Mouse (Mus musculus): Measurements from ENCODE around the gene A130010J15Rik. TPM values are rescaled to one million over a fixed set of nuclear protein-coding genes. Genes with fewer than 3 reads are reported as not detected.

Gene A130010J15Rik
- polyA plus RNA-seq, 1 experiment from 2014 or later: 16.5 TPM

DNA sequence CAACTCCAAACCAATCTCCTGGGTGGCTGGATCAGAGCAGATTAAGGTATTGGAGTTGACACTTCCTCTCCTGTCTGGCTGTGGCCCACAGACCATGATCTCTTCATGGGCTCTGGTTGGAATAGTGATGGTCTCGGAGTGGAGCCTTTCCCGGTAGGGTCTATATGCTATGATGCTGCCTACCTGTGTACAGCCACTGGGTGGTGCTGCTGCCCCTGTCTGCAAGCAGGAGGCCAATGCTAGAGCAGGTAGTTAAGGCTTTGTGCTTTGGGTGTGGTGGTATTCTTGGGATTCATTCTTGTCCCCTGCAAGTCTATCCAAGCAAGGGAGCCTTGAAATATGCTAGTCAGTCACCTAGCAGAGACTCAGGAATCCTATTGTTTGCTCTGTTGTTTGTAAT, 40.3 kb downstream of the A130010J15Rik start:
- no peak overlapping the region for H3K4me3 ChIP-seq
- H3K27ac ChIP-seq: no peak overlapping the region
- no peaks in the 10 kb centered on the region for H3K36me3 ChIP-seq
- H3K4me1 ChIP-seq: no peaks in the 10 kb centered on the region
- no peak overlapping the region for H3K4me2 ChIP-seq
- no peak overlapping the region for H3K9ac ChIP-seq
- WGBS: 32% methylated on average over 2 of the region's 2 CpGs
- H3K27me3 ChIP-seq: no peaks in the 10 kb centered on the region
- peak; percentile 36; the same call in 1 of the 2 replicates for ATAC-seq (ENCODE audit: insufficient number of reproducible peaks, low FRiP score, low TSS enrichment, low read depth)
- no peaks in the 10 kb centered on the region for H3K9me3 ChIP-seq

DNA sequence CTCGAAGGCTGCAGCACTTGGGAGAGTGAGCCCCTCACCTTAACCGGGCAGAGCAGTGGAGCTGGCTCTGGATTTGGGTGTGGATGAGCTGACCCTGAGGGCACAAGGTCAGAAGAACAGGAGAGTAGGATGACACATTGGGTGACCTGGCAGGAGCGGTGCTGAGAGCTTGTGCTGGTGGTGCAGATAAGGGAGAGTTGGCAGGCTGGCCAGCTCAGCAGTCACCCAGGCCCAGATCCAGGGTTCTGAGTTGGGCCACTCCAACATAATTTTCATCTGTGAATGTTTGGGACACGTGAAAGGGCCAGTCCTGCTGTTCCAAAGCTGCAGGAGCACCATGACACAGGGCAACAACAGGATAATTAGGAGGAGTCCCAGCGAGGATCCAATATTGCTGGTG, 43.5 kb downstream of the A130010J15Rik start:
- no peaks in the 10 kb centered on the region for H3K9me3 ChIP-seq
- no peak overlapping the region for H3K9ac ChIP-seq
- no peak overlapping the region for H3K4me3 ChIP-seq
- no peaks in the 10 kb centered on the region for H3K36me3 ChIP-seq
- H3K4me1 ChIP-seq: no peaks in the 10 kb centered on the region
- no peak for ATAC-seq (ENCODE audit: insufficient number of reproducible peaks, low FRiP score, low TSS enrichment, low read depth)
- H3K27ac ChIP-seq: no peak overlapping the region
- H3K4me2 ChIP-seq: no peak overlapping the region
- 71% methylated on average over 5 of the region's 5 CpGs for WGBS
- no peaks in the 10 kb centered on the region for H3K27me3 ChIP-seq

DNA sequence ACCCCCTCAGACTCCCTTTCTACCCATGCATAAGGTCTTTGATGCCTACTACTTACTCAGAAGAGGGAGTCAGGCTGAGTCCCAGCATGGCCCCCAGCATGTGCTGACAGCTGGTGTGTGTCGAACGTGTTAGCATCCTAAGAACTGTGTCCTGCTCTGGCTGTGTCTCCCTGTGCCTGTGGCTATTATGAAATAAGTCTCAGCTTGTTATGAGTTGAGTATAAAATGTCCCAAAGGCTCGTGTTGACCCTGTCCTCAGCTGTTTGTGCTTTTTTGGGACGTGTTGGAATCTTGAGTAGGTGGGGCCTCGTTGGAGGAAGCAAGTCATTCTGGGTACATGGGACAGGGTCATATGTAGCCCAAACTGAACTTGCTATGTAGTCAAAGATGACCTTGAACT, 46.2 kb downstream of the A130010J15Rik start:
- no peaks in the 10 kb centered on the region for H3K36me3 ChIP-seq
- no peaks in the 10 kb centered on the region for H3K9me3 ChIP-seq
- H3K27ac ChIP-seq: no peak overlapping the region
- WGBS: 67% methylated on average over 5 of the region's 5 CpGs
- H3K9ac ChIP-seq: no peak overlapping the region
- H3K4me2 ChIP-seq: no peak overlapping the region
- no peak overlapping the region for H3K4me3 ChIP-seq
- H3K27me3 ChIP-seq: no peaks in the 10 kb centered on the region
- H3K4me1 ChIP-seq: no peaks in the 10 kb centered on the region
- ATAC-seq (ENCODE audit: insufficient number of reproducible peaks, low FRiP score, low TSS enrichment, low read depth): no peak

DNA sequence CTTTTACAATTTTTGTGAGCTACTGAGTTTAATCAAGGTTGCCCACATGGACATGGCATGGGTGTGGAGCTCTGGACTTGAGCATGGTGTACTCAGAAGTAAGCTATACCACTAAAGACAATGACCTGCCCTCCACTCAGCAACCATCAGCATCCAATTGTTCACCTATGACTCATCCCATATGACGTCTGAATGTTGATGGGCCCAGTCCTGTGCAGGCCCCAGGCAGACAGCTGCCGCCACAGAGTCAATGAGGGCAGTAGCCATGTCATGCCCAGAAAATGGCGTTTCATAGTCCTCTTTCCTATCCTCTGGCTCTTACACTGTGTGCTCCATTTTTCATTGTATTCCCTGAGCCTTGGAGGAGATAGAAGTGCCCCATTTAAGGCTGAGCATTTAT, 48.2 kb downstream of the A130010J15Rik start:
- H3K9me3 ChIP-seq: no peaks in the 10 kb centered on the region
- H3K4me2 ChIP-seq: no peak overlapping the region
- no peaks in the 10 kb centered on the region for H3K36me3 ChIP-seq
- no peak for ATAC-seq (ENCODE audit: insufficient number of reproducible peaks, low FRiP score, low TSS enrichment, low read depth)
- no peaks in the 10 kb centered on the region for H3K4me1 ChIP-seq
- H3K27ac ChIP-seq: no peak overlapping the region
- no peaks in the 10 kb centered on the region for H3K27me3 ChIP-seq
- no peak overlapping the region for H3K9ac ChIP-seq
- 74% methylated on average over 3 of the region's 3 CpGs for WGBS
- no peak overlapping the region for H3K4me3 ChIP-seq

DNA sequence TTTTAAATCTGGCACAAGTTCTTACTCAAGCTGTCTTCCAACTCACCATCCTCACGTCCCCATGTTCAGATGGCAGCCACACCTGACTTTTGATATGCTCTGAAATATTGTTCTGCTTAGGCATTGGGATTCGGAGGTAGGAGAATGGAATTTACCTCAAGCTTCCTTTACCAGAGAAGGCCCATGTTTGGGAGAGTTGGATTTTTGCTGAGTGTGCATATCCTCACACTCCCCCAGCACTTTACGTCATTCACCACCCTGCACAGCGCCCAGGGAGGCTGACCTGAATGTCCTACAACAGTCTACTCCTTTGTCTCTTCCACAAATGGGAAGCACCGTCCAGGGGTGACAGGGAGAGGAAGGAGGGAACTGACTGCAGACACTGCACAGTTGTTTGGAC, 52.6 kb downstream of the A130010J15Rik start:
- Histone ChIP-seq H3K36me3 (no peaks in the 10 kb centered on the region), H3K9me3 (no peaks in the 10 kb centered on the region), H3K9ac (no peak overlapping the region), H3K27ac (no peak overlapping the region), H3K27me3 (no peaks in the 10 kb centered on the region), H3K4me3 (no peak overlapping the region), H3K4me1 (peaks cover 2% of the 10 kb centered on the region; the same call in 1 of the 2 replicates), H3K4me2 (no peak overlapping the region)
- 76% methylated on average over 5 of the region's 5 CpGs for whole genome bisulfite sequencing
- no peak for ATAC-seq (ENCODE audit: insufficient number of reproducible peaks, low FRiP score, low TSS enrichment, low read depth)

DNA sequence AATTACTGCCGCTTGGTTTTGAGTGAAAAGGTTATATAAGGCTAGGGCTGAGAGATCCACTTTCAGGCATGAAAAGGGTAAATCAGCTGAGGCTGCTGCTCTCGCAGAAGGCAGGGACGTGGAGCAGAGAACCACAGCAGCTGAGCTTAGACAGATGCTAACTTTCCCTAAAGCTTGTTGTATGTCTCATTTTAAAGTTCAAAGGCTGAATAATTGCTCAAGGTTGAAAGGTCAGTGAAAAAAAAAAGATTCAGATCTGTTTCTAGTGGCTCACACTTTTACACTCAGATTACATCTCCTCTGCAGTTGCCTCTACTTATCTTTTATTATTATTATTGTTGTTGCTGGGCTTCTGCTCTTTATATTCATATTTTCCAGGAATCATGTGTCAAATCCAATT, 57.7 kb downstream of the A130010J15Rik start:
- Histone ChIP-seq H3K27ac (no peak overlapping the region), H3K4me3 (no peak overlapping the region), H3K4me2 (no peak overlapping the region), H3K27me3 (no peaks in the 10 kb centered on the region), H3K9me3 (no peaks in the 10 kb centered on the region), H3K36me3 (no peaks in the 10 kb centered on the region), H3K9ac (no peak overlapping the region), H3K4me1 (peaks cover 13% of the 10 kb centered on the region)
- WGBS: 17% methylated on average over 3 of the region's 3 CpGs
- ATAC-seq (ENCODE audit: insufficient number of reproducible peaks, low FRiP score, low TSS enrichment, low read depth): no peak

DNA sequence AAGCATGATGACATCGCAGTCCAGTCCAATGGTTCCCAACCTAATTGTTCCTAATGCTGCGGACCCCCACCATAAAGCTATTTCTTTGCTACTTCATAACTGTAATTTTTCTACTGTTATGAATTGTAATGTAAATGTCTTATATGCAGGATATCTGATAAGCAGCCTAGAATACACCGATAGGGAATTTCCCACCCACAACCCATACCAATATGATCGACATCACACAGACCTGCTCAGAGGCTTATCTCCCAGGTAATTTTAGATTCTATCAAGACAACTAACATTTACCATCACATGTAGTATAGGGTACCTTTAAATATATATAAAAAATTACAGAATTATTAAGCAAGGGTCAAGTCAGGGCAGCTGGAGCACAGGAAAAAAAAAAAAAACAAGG, 58.3 kb downstream of the A130010J15Rik start:
- Histone ChIP-seq H3K36me3 (no peaks in the 10 kb centered on the region), H3K9ac (no peak overlapping the region), H3K4me3 (no peak overlapping the region), H3K27ac (no peak overlapping the region), H3K9me3 (no peaks in the 10 kb centered on the region), H3K4me1 (peaks cover 13% of the 10 kb centered on the region), H3K4me2 (no peak overlapping the region), H3K27me3 (no peaks in the 10 kb centered on the region)
- ATAC-seq (ENCODE audit: insufficient number of reproducible peaks, low FRiP score, low TSS enrichment, low read depth): no peak
- WGBS: 83% methylated on average over 4 of the region's 4 CpGs

DNA sequence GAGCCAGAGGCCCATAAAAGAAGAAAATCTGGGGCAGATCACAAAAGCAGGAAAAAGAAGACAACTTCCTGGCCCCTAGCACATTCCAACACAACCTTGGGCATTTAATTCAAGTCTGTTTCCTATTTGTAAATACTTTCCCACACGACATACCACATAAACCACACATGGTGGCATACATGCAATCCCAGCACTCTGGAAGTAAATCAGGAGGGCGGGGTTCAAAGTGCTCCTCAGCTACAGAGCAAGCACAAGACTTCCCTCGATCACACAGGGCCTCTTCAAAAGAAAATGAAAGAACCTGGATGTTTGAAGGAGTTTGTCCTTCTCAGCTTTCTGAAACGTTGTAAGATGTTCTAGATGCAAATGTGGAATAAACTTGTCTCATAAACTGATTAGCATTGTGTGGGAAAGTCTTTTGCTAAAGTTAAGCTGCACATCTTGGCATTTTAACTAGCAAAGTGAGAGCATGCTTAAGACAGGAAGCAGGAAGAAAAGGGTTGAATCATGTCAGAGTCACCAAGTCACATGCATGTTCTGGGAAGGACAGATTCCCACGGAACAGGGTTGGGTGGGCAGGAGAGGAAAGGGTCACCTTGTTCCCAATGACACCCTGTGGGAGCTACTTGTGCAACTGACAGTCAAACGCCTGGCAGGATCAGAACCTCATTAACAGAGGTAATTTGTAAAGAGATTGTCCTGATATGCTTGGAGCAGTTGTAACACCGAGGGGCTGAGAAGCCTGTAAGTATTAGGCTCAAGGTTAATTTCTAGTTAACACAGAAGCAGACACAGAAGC, 59.1 kb downstream of the A130010J15Rik start:
- Histone ChIP-seq H3K9ac (no peak overlapping the region), H3K27ac (no peak overlapping the region), H3K4me3 (no peak overlapping the region), H3K27me3 (no peaks in the 10 kb centered on the region), H3K4me1 (peaks cover 13% of the 10 kb centered on the region), H3K9me3 (no peaks in the 10 kb centered on the region), H3K36me3 (no peaks in the 10 kb centered on the region), H3K4me2 (no peak overlapping the region)
- ATAC-seq (ENCODE audit: insufficient number of reproducible peaks, low FRiP score, low TSS enrichment, low read depth): no peak
- WGBS: 17% methylated on average over 7 of the region's 7 CpGs

Other genes with a start within 250 kb of the A130010J15Rik start
- gene Syt14, start 132.3 kb upstream of the A130010J15Rik start, polyA plus RNA-seq (2015; fragmentation: Nextera tagmentation; extraction: Ambion mirVana): 0.97 and 1.5 TPM in 2 replicates
- 7.3 and 10.3 TPM in 2 replicates for gene Diexf, start 37.8 kb upstream of the A130010J15Rik start, polyA plus RNA-seq (2015; fragmentation: Nextera tagmentation; extraction: Ambion mirVana)
- 50.1 and 56.9 TPM in 2 replicates for gene Irf6, start 14.9 kb upstream of the A130010J15Rik start, polyA plus RNA-seq (2015; fragmentation: Nextera tagmentation; extraction: Ambion mirVana)
- 16.3 and 44.2 TPM in 2 replicates for gene Traf3ip3, start 33.7 kb downstream of the A130010J15Rik start, polyA plus RNA-seq (2015; fragmentation: Nextera tagmentation; extraction: Ambion mirVana)
- 8.6 and 11.1 TPM in 2 replicates for gene Lamb3, start 39.7 kb downstream of the A130010J15Rik start, polyA plus RNA-seq (2015; fragmentation: Nextera tagmentation; extraction: Ambion mirVana)
- 6.8 and 10.3 TPM in 2 replicates for gene Hsd11b1, start 96.0 kb downstream of the A130010J15Rik start, polyA plus RNA-seq (2015; fragmentation: Nextera tagmentation; extraction: Ambion mirVana)
- 26.5 and 43.2 TPM in 2 replicates for gene G0s2, start 105.2 kb downstream of the A130010J15Rik start, polyA plus RNA-seq (2015; fragmentation: Nextera tagmentation; extraction: Ambion mirVana)
- gene Camk1g, start 202.3 kb downstream of the A130010J15Rik start, polyA plus RNA-seq (2015; fragmentation: Nextera tagmentation; extraction: Ambion mirVana): 7.4 and 7.8 TPM in 2 replicates

All from limb, embryonic 15.5 days (tissue).